Mouse (Mus musculus) hematopoietic multipotent progenitor cell, adult 10-12 weeks (in vitro differentiated cells): ENCODE measurements around the gene Vmn1r148. TPM values are rescaled to one million over a fixed set of nuclear protein-coding genes. Genes with fewer than 3 reads are reported as not detected.

Source experiments
- polyA plus RNA-seq: library from polyadenylated mRNA; stranded (reverse); fragments of >175 nt; gene quantifications from 2 replicates; pipeline ENCODE4 v1.2.3, GENCODE M21; 2012; ENCODE audit warnings: low replicate concordance

The Vmn1r148 gene
- polyA plus RNA-seq: not detected in 2 replicates

DNA sequence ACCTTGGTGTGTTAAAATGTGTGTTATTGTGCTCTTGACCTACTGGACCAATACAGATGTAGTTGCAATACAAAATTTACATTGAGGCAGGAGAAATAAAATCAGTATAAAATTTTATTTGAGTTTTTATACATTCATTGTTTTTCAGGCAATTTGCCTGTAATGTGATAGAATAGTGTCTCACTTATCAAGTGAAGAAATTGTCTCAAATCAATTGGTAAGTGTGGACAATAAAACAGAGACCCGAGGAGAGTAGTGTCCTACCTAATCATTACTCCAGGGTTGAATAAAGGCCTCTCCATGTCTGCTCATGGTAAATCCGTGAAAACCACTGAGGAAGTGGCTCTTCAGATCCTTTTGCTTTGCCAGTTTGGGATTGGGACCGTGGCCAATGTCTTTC, at the start of gene Vmn1r148:
Gene Vmn1r148, plus strand, starts transcription at position 301 of the 400 bp plus-strand sequence.

DNA sequence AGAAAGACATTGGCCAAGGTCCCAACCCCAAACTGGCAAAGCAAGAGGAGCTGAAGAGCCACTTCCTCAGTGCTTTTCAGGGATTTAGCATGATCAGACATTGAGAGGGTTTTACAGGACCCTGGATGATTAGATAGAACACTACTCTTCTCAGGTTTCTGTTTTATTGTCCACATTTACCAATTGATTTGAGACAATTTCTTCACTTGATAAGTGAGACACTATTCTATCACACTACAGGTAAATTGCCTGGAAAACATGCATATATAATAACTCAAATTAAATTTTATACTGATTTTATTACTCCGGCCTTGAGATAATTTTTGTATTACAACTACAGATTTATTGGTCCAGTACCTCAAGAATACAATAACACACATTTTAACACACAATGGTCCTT, 42.4 kb upstream of the Vmn1r148 start, which contains the start of gene Gm8660:
Gene Gm8660, minus strand, starts transcription at position 101 of the 400 bp plus-strand sequence.

DNA sequence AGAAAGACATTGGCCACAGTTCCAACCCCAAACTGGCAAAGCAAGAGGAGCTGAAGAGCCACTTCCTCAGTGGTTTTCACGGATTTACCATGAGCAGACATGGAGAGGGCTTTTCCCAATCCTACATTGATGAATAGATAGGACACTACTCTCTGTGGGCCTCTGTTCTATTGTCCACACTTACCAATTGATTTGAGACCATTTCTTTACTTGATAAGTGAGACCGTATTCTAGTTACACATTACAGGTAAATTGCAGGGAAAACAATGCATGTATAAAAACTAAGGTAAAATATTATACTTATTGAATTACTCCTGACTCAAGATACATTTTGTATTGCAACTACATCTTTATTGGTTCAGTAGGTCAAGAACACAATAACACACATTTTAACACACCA, 24.7 kb downstream of the Vmn1r148 start, which contains the start of gene Vmn1r149:
Gene Vmn1r149, minus strand, starts transcription at position 101 of the 400 bp plus-strand sequence.

DNA sequence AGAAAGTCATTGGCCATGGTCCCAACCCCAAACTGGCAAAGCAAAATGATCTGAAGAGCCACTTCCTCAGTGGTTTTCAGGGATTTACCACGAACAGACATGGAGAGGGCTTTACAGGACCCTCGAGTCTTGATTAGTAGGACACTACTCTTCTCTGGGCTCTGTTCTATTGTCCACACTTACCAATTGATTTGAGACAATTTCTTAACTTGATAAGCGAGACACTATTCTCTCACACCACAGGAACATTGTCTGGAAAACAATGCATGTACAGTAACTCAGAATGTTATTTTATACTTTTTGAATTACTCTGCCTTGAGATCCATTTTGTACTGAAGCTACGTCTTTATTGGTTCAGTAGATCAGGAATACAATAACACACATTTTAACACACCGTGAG, 50.6 kb downstream of the Vmn1r148 start, which contains the start of gene Gm10665:
Gene Gm10665, minus strand, starts transcription at position 101 of the 400 bp plus-strand sequence.

Other genes starting within 250 kb of the Vmn1r148 start
- not detected in 2 replicates for gene Vmn1r142, start 249.5 kb upstream of the Vmn1r148 start, polyA plus RNA-seq
- gene Vmn1r143, start 224.2 kb upstream of the Vmn1r148 start, polyA plus RNA-seq: not detected in 2 replicates
- gene Gm8653, start 212.3 kb upstream of the Vmn1r148 start, polyA plus RNA-seq: not detected in 2 replicates
- gene Gm8453, start 184.1 kb upstream of the Vmn1r148 start, polyA plus RNA-seq: not detected in 2 replicates
- gene Gm4187, start 83.9 kb upstream of the Vmn1r148 start, polyA plus RNA-seq: not detected in 2 replicates
- not detected in 2 replicates for gene Gm8660, start 42.5 kb upstream of the Vmn1r148 start, polyA plus RNA-seq
- not detected in 2 replicates for gene Vmn1r149, start 24.6 kb downstream of the Vmn1r148 start, polyA plus RNA-seq
- gene Gm10665, start 50.5 kb downstream of the Vmn1r148 start, polyA plus RNA-seq: not detected in 2 replicates
- not detected in 2 replicates for gene Vmn1r151, start 86.1 kb downstream of the Vmn1r148 start, polyA plus RNA-seq
- gene Vmn1r152, start 109.4 kb downstream of the Vmn1r148 start, polyA plus RNA-seq: not detected in 2 replicates
- gene Gm8677, start 121.3 kb downstream of the Vmn1r148 start, polyA plus RNA-seq: not detected in 2 replicates
- gene Gm4201, start 151.8 kb downstream of the Vmn1r148 start, polyA plus RNA-seq: not detected in 2 replicates
- not detected in 2 replicates for gene Gm4565, start 174.5 kb downstream of the Vmn1r148 start, polyA plus RNA-seq
- not detected in 2 replicates for gene Vmn1r155, start 244.4 kb downstream of the Vmn1r148 start, polyA plus RNA-seq